Mouse (Mus musculus) lung, embryonic 16.5 days (tissue): ENCODE data around the gene Gnl2. TPM values are rescaled to one million over a fixed set of nuclear protein-coding genes. Genes with fewer than 3 reads are reported as not detected.

ENCODE experiments used
- ATAC-seq: fragments of 200-750 bp; cut with Nextera tagmentation; 2 replicates; pipeline ENCODE4 v1.8.0; 2017; ENCODE audit warnings: low read depth, mild to moderate bottlenecking, moderate library complexity
- H3K27ac ChIP-seq: fragments of 300-500 bp; sonication (generic); 2 replicates; pipeline ENCODE4 v1.5.1; 2014; ENCODE audit warnings: mild to moderate bottlenecking, control low read depth, low read length
- H3K27me3 ChIP-seq: fragments of 300-500 bp; sonication (generic); 2 replicates; pipeline ENCODE4 v1.6.1; 2014; ENCODE audit warnings: low read depth, low read length, mixed read lengths; ENCODE audit not compliant: control insufficient read depth, insufficient read depth
- H3K36me3 ChIP-seq: fragments of 300-500 bp; sonication (generic); 2 replicates; pipeline ENCODE4 v1.6.1; 2014; ENCODE audit warnings: low read length; ENCODE audit not compliant: control insufficient read depth, insufficient read depth
- H3K4me1 ChIP-seq: fragments of 300-500 bp; sonication (generic); replicated peaks from 2 replicates; pipeline ENCODE4 v1.6.1; 2014; ENCODE audit warnings: low read length, mixed read lengths; ENCODE audit not compliant: control insufficient read depth, insufficient read depth
- H3K4me2 ChIP-seq: fragments of 300-500 bp; sonication (generic); 2 replicates; pipeline ENCODE4 v1.6.1; 2014; ENCODE audit warnings: low read depth, low read length, control low read depth
- H3K4me3 ChIP-seq: fragments of 300-500 bp; sonication (generic); 2 replicates; pipeline ENCODE4 v1.5.1; 2014; ENCODE audit warnings: mild to moderate bottlenecking, low read length, control low read depth
- H3K9ac ChIP-seq: fragments of 300-500 bp; sonication (generic); 2 replicates; pipeline ENCODE4 v1.6.1; 2014; ENCODE audit warnings: low read length, control low read depth
- H3K9me3 ChIP-seq: fragments of 300-500 bp; sonication (generic); 2 replicates; pipeline ENCODE4 v1.6.1; 2016; ENCODE audit warnings: low read length; ENCODE audit not compliant: control insufficient read depth
- WGBS: fragments of 180-500 bp; shearing (Covaris S2); extraction: QIAGEN DNeasy Blood & Tissue Kit; methylation state at CpG from one replicate; pipeline ENCODE4 v1.1.7; 2014; 5-methylcytosine and 5-hydroxymethylcytosine counted together
- polyA plus RNA-seq: library from polyadenylated mRNA; unstranded; fragments of >200 nt; fragmentation: Nextera tagmentation; extraction: Ambion mirVana; gene quantifications from 2 replicates; pipeline ENCODE4 v1.2.1, GENCODE M21; 2015

The Gnl2 gene
- polyA plus RNA-seq, 1 experiment from 2014 or later = 70.6 TPM

- Histone ChIP-seq H3K4me3 (no peak overlapping the region), H3K27me3 (no peaks in the 10 kb centered on the region), H3K4me1 (no peaks in the 10 kb centered on the region), H3K4me2 (no peak overlapping the region), H3K9me3 (no peaks in the 10 kb centered on the region), H3K9ac (no peak overlapping the region), H3K27ac (no peak overlapping the region), H3K36me3 (no peaks in the 10 kb centered on the region)
- ATAC-seq = 0 out of 2 replicates have a peak, but pooled peaks have one; percentile 38
- WGBS = 69% methylated on average over 10 of the region's 10 CpGs
Observed at GRCm38 (mm10) chr4:124997479-124998147, 18.8 kb upstream of the Gnl2 start.

- no peak overlapping the region for H3K27ac ChIP-seq
- ATAC-seq = no peak
- WGBS = 79% methylated on average over 3 of the region's 3 CpGs
Observed at GRCm38 (mm10) chr4:124999548-124999947, 16.8 kb upstream of the Gnl2 start.

GRCm38 (mm10) chr4:125002978-125003377 is 13.4 kb upstream of the Gnl2 start:
- Histone ChIP-seq H3K4me1 (no peaks in the 10 kb centered on the region), H3K27me3 (no peaks in the 10 kb centered on the region), H3K9ac (no peak overlapping the region), H3K4me3 (no peak overlapping the region), H3K27ac (no peak overlapping the region), H3K9me3 (no peaks in the 10 kb centered on the region), H3K36me3 (no peaks in the 10 kb centered on the region), H3K4me2 (no peak overlapping the region)
- ATAC-seq = no peak
- 46% methylated on average over 8 of the region's 8 CpGs for WGBS

More at GRCm38 (mm10) chr4:124999548-124999947, 16.8 kb upstream of the Gnl2 start:
- Histone ChIP-seq H3K4me2 (no peak overlapping the region), H3K36me3 (no peaks in the 10 kb centered on the region), H3K4me1 (no peaks in the 10 kb centered on the region), H3K27me3 (no peaks in the 10 kb centered on the region), H3K4me3 (no peak overlapping the region), H3K9me3 (no peaks in the 10 kb centered on the region), H3K9ac (no peak overlapping the region)

- Histone ChIP-seq H3K27me3 (no peaks in the 10 kb centered on the region), H3K9ac (no peak overlapping the region)
- no peak for ATAC-seq
Observed at GRCm38 (mm10) chr4:125004886-125005285, 11.5 kb upstream of the Gnl2 start.

DNA sequence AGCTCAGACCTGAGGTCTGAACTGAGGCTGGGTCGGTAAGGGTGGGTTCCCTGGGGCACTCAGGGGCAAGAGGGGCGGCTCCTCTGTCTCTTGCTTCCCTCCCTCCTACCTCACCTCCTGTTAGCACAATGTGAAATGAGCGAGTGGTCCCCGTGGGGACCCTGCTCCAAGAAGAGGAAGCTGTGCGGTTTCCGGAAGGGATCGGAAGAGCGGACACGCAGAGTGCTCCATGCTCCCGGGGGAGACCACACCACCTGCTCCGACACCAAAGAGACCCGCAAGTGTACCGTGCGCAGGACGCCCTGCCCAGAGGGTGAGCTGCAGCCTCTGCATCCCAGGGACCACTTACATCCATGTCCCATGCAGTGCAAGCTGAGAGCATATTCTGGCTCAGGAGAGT is 8.9 kb upstream of the Gnl2 start:
- WGBS = 59% methylated on average over 15 of the region's 15 CpGs
- no peak overlapping the region for H3K4me3 ChIP-seq
- no peak overlapping the region for H3K9ac ChIP-seq
- H3K4me1 ChIP-seq = no peaks in the 10 kb centered on the region
- H3K27ac ChIP-seq = no peak overlapping the region
- no peaks in the 10 kb centered on the region for H3K36me3 ChIP-seq
- H3K9me3 ChIP-seq = no peaks in the 10 kb centered on the region
- ATAC-seq = no peak
- H3K4me2 ChIP-seq = no peak overlapping the region
- no peaks in the 10 kb centered on the region for H3K27me3 ChIP-seq

More at GRCm38 (mm10) chr4:125004886-125005285, 11.5 kb upstream of the Gnl2 start:
- WGBS = 47% methylated on average over 12 of the region's 12 CpGs
- Histone ChIP-seq H3K4me1 (no peaks in the 10 kb centered on the region), H3K9me3 (no peaks in the 10 kb centered on the region), H3K4me2 (no peak overlapping the region), H3K4me3 (no peak overlapping the region), H3K27ac (no peak overlapping the region), H3K36me3 (no peaks in the 10 kb centered on the region)

GRCm38 (mm10) chr4:125008220-125008619 is 8.2 kb upstream of the Gnl2 start:
- Histone ChIP-seq H3K36me3 (no peaks in the 10 kb centered on the region), H3K9ac (no peak overlapping the region), H3K27me3 (no peaks in the 10 kb centered on the region), H3K4me1 (no peaks in the 10 kb centered on the region), H3K4me2 (no peak overlapping the region), H3K9me3 (no peaks in the 10 kb centered on the region), H3K27ac (no peak overlapping the region), H3K4me3 (no peak overlapping the region)
- ATAC-seq = no peak
- 55% methylated on average over 6 of the region's 6 CpGs for WGBS

GRCm38 (mm10) chr4:125008712-125009111 is 7.7 kb upstream of the Gnl2 start:
- H3K9ac ChIP-seq = no peak overlapping the region
- no peaks in the 10 kb centered on the region for H3K27me3 ChIP-seq
- 62% methylated on average over 8 of the region's 8 CpGs for WGBS
- no peak for ATAC-seq
- no peak overlapping the region for H3K4me2 ChIP-seq
- H3K36me3 ChIP-seq = no peaks in the 10 kb centered on the region
- H3K27ac ChIP-seq = no peak overlapping the region
- H3K9me3 ChIP-seq = no peaks in the 10 kb centered on the region
- no peaks in the 10 kb centered on the region for H3K4me1 ChIP-seq
- no peak overlapping the region for H3K4me3 ChIP-seq

- no peaks in the 10 kb centered on the region for H3K36me3 ChIP-seq
- peak; percentile 24; the same call in 1 of the 2 replicates for ATAC-seq
- 48% methylated on average over 11 of the region's 11 CpGs for WGBS
- no peak overlapping the region for H3K9ac ChIP-seq
- no peak overlapping the region for H3K4me3 ChIP-seq
- peak overlapping the region; percentile 52; the same call in 1 of the 2 replicates for H3K27ac ChIP-seq
- no peak overlapping the region for H3K4me2 ChIP-seq
- peaks cover 2% of the 10 kb centered on the region; the same call in 1 of the 2 replicates for H3K4me1 ChIP-seq
- no peaks in the 10 kb centered on the region for H3K9me3 ChIP-seq
- no peaks in the 10 kb centered on the region; the same call in 1 of the 2 replicates for H3K27me3 ChIP-seq
Observed at GRCm38 (mm10) chr4:125017431-125017830, 1.0 kb downstream of the Gnl2 start.

- Histone ChIP-seq H3K4me2 (no peak overlapping the region), H3K4me1 (peaks cover under 1% of the 10 kb centered on the region; the same call in 1 of the 2 replicates), H3K9ac (no peak overlapping the region), H3K27me3 (no peaks in the 10 kb centered on the region; the same call in 1 of the 2 replicates), H3K4me3 (no peak overlapping the region), H3K9me3 (no peaks in the 10 kb centered on the region), H3K27ac (no peak overlapping the region), H3K36me3 (no peaks in the 10 kb centered on the region)
- 25% methylated on average over 11 of the region's 11 CpGs for WGBS
- ATAC-seq = peak; percentile 41; the same call in 1 of the 2 replicates
Observed at GRCm38 (mm10) chr4:125020780-125021538, 4.6 kb downstream of the Gnl2 start.
